Mouse (Mus musculus) midbrain, embryonic 11.5 days (tissue): ENCODE data around the gene Kcnj6. TPM values are rescaled to one million over a fixed set of nuclear protein-coding genes. Genes with fewer than 3 reads are reported as not detected.

Source experiments
- ATAC-seq: fragments of 200-750 bp; cut with Nextera tagmentation; 2 replicates; pipeline ENCODE4 v1.8.0; 2017; ENCODE audit warnings: moderate TSS enrichment, moderate library complexity; ENCODE audit not compliant: low FRiP score
- DNase-seq: peaks from one replicate; pipeline ENCODE4 v3.0.0; 2015; ENCODE audit warnings: low spot score; ENCODE audit errors: missing footprints
- H3K27ac ChIP-seq: fragments of 300-500 bp; sonication (generic); 2 replicates; pipeline ENCODE4 v1.5.1; 2014; ENCODE audit warnings: low read depth, low read length
- H3K27me3 ChIP-seq: fragments of 300-500 bp; sonication (generic); 2 replicates; pipeline ENCODE4 v1.6.1; 2014; ENCODE audit warnings: mild to moderate bottlenecking, low read length, moderate library complexity, mixed read lengths; ENCODE audit not compliant: control insufficient read depth, insufficient read depth
- H3K36me3 ChIP-seq: fragments of 300-500 bp; sonication (generic); 2 replicates; pipeline ENCODE4 v1.6.1; 2014; ENCODE audit warnings: mild to moderate bottlenecking, low read length, moderate library complexity, mixed read lengths; ENCODE audit not compliant: control insufficient read depth, insufficient read depth
- H3K4me1 ChIP-seq: fragments of 300-500 bp; sonication (generic); 2 replicates; pipeline ENCODE4 v1.6.1; 2014; ENCODE audit warnings: low read length; ENCODE audit not compliant: control insufficient read depth, insufficient read depth
- H3K4me2 ChIP-seq: fragments of 300-500 bp; sonication (generic); 2 replicates; pipeline ENCODE4 v1.6.1; 2014; ENCODE audit warnings: mild to moderate bottlenecking, moderate library complexity
- H3K4me3 ChIP-seq: fragments of 300-500 bp; sonication (generic); 2 replicates; pipeline ENCODE4 v1.5.1; 2014; ENCODE audit warnings: low read depth, low read length
- H3K9ac ChIP-seq: fragments of 300-500 bp; sonication (generic); 2 replicates; pipeline ENCODE4 v1.6.1; 2014; ENCODE audit warnings: low read length
- H3K9me3 ChIP-seq: fragments of 300-500 bp; sonication (generic); 2 replicates; pipeline ENCODE4 v1.6.1; 2016; ENCODE audit warnings: low read length; ENCODE audit not compliant: control insufficient read depth
- WGBS: fragments of 180-500 bp; shearing (Covaris S2); extraction: QIAGEN DNeasy Blood & Tissue Kit; methylation state at CpG from one replicate; pipeline ENCODE4 v1.1.7; 2014; 5-methylcytosine and 5-hydroxymethylcytosine counted together
- polyA plus RNA-seq: library from polyadenylated mRNA; unstranded; fragments of >200 nt; fragmentation: Nextera tagmentation; extraction: Ambion mirVana; gene quantifications from 2 replicates; pipeline ENCODE4 v1.2.1, GENCODE M21; 2014

Gene Kcnj6
- polyA plus RNA-seq, 1 experiment from 2014 or later: 0.15 TPM

DNA sequence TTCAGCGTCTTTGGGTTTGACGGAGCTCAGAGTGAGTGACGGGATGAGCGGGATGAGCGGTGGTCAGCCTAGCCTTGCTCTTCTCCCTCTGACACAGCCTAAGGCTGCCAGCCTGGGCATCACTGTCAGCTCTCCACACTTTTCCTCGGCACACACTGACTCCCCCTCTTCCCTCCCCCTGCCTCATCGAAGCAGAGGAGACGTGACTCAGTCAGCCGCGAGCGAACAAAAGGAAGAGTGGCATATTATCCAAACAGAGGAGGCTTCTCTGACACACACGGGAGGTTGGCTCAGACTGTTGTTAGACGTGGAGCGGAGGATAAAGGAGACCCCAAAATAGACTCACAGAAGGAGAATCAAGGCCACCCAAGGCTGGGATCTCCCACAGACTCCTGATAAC lies 147.1 kb downstream of the Kcnj6 start:
- WGBS: 46% methylated on average over 14 of the region's 14 CpGs
- Histone ChIP-seq H3K27ac (no peak overlapping the region), H3K9me3 (no peaks in the 10 kb centered on the region), H3K4me2 (no peak overlapping the region), H3K36me3 (no peaks in the 10 kb centered on the region), H3K4me1 (no peaks in the 10 kb centered on the region), H3K9ac (no peak overlapping the region), H3K27me3 (no peaks in the 10 kb centered on the region), H3K4me3 (no peak overlapping the region)
- ATAC-seq: no peak
- peak; percentile 72 for DNase-seq

DNA sequence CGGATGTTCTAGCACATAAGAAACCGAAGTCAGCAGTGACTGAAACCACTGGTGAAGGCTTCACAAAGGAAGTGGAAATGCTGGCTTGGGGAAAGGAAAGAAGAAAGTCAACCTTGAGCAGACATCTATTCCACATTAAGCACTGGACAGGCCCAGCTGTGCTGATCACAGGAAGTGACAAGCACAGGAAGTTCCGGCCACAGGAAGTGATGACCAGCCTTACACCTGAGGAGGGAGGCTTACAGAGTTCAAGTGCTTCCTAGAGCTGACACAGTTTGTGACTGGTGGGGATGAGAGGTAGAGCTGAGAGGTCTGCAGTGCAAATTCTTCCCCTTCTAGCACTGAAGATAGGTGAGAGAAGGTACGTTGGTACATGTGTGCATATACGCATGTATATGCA lies 151.5 kb downstream of the Kcnj6 start:
- Histone ChIP-seq H3K4me2 (no peak overlapping the region), H3K9me3 (no peaks in the 10 kb centered on the region), H3K4me3 (no peak overlapping the region), H3K4me1 (no peaks in the 10 kb centered on the region), H3K27me3 (no peaks in the 10 kb centered on the region), H3K36me3 (no peaks in the 10 kb centered on the region), H3K9ac (no peak overlapping the region), H3K27ac (no peak overlapping the region)
- WGBS: 92% methylated on average over 5 of the region's 5 CpGs
- DNase-seq (peak; percentile 17), ATAC-seq (no peak)

DNA sequence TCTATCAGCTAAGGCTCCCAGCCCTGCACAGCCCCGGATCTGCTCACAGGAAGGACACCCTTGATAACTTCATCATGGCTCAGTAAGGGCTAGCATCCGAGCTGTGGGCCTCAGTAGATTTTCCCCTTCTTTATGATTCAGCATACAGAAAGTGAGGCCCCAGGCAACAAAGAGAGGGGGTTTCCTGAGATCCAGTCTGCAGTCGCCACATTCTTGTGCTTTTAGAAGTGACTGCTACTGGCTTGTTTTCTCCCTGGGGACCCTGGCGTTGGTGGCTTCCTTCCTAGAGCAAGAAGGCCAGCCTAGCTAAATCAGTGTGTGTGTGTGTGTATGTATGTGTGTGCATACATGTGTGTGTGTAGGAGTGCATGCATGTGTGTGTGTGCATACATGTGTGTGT lies 152.7 kb downstream of the Kcnj6 start:
- WGBS: 69% methylated on average over 4 of the region's 4 CpGs
- H3K4me1 ChIP-seq: no peaks in the 10 kb centered on the region
- no peak for ATAC-seq
- no peak overlapping the region for H3K27ac ChIP-seq
- no peaks in the 10 kb centered on the region for H3K9me3 ChIP-seq
- H3K36me3 ChIP-seq: no peaks in the 10 kb centered on the region
- DNase-seq: peak; percentile 23
- no peak overlapping the region for H3K9ac ChIP-seq
- no peaks in the 10 kb centered on the region for H3K27me3 ChIP-seq
- H3K4me2 ChIP-seq: no peak overlapping the region
- H3K4me3 ChIP-seq: no peak overlapping the region

DNA sequence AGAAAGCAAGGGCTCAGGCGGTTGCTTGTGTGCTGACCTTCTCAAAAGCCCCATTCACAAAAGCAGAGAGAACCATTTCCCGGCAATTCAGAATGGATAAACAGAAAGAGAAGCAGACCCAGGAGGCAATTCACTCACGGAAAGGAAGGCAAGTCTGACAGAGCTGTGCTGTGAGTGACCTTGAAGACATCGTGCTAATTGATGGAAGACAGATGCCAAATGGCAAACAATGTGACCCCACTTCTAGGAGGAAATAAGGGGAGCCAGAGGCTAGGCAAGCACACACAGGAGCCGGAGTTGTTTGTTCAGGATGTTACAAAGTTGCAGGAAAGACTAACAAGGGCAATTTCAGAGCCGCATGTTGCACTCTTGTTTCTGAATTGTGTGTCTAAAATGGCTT lies 158.1 kb downstream of the Kcnj6 start:
- Histone ChIP-seq H3K4me1 (no peaks in the 10 kb centered on the region), H3K4me3 (no peak overlapping the region), H3K9me3 (no peaks in the 10 kb centered on the region), H3K9ac (no peak overlapping the region), H3K36me3 (no peaks in the 10 kb centered on the region), H3K27ac (no peak overlapping the region), H3K4me2 (no peak overlapping the region), H3K27me3 (no peaks in the 10 kb centered on the region)
- DNase-seq (peak; percentile 45), ATAC-seq (no peak)
- 64% methylated on average over 6 of the region's 6 CpGs for WGBS

DNA sequence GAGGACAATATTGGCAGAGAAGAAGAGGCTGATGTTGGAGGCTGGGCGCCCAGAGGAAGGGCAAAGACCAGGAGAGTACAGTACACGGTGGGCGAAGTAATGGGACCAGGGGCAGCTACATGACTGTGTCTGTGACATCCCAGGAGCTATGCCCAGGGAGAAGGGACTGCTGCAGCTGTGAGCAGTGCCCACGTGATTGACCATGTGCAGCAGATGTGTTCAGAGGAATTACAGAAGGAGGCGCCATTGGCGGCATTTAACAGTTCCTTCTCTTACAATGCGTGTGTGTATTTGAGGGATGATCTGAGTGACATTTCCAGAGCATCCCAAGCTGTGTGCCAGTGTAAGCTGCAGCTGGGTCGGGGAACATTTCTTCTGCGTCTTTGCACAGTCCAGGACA lies 159.6 kb downstream of the Kcnj6 start:
- H3K4me3 ChIP-seq: no peak overlapping the region
- 78% methylated on average over 9 of the region's 9 CpGs for WGBS
- ATAC-seq: no peak

DNA sequence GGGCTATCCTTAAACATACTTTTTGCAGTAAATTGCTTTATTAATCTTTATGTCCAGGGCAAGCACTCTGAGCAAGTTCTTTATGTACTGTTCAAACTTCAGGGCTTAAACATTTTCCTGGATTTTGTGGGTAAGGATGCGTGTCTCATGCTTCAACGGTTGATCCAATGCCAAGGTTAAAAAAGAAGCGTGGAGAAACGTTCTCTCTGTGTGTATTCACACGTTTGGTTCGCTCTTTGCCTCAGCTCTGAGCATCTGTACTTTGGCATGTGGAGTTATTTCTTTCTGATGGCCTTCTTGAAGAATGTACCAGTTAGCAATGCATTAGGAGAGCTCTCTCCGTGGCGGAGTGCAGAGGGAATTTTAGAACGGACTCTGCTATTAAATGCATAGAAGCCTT lies 163.0 kb downstream of the Kcnj6 start:
- Histone ChIP-seq H3K27ac (no peak overlapping the region), H3K9ac (no peak overlapping the region), H3K36me3 (no peaks in the 10 kb centered on the region), H3K4me1 (no peaks in the 10 kb centered on the region), H3K4me3 (no peak overlapping the region), H3K4me2 (no peak overlapping the region), H3K9me3 (no peaks in the 10 kb centered on the region), H3K27me3 (no peaks in the 10 kb centered on the region)
- 85% methylated on average over 9 of the region's 9 CpGs for WGBS
- ATAC-seq: no peak
- DNase-seq: no peak

More for the DNA sequence above, 159.6 kb downstream of the Kcnj6 start:
- Histone ChIP-seq H3K9ac (no peak overlapping the region), H3K9me3 (no peaks in the 10 kb centered on the region), H3K4me1 (no peaks in the 10 kb centered on the region), H3K27me3 (no peaks in the 10 kb centered on the region), H3K4me2 (no peak overlapping the region), H3K27ac (no peak overlapping the region), H3K36me3 (no peaks in the 10 kb centered on the region)
- peak; percentile 28 for DNase-seq

DNA sequence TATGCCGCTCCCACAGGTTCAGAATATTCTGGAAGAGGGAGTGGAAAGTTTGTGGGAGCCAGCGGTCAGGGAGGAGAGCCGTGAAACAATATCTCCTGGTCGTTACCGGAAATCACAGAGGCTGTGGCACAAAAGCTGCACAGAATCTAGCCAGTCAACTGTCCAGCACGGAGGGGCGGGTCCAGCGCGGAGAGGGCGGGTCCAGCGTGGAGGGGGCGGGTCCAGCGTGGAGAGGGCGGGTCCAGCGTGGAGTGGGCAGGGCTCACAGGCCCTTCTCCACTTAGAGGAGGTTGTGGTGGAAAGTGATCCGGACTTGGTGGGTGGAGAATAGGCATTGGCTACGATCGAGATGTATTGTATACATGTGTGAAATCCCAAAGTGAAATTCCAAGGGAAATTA lies 169.3 kb downstream of the Kcnj6 start:
- Histone ChIP-seq H3K9ac (no peak overlapping the region), H3K9me3 (no peaks in the 10 kb centered on the region), H3K36me3 (no peaks in the 10 kb centered on the region), H3K27ac (no peak overlapping the region), H3K27me3 (no peaks in the 10 kb centered on the region), H3K4me1 (no peaks in the 10 kb centered on the region), H3K4me3 (no peak overlapping the region), H3K4me2 (no peak overlapping the region)
- ATAC-seq (no peak), DNase-seq (no peak)
- WGBS: 87% methylated on average over 18 of the region's 18 CpGs

DNA sequence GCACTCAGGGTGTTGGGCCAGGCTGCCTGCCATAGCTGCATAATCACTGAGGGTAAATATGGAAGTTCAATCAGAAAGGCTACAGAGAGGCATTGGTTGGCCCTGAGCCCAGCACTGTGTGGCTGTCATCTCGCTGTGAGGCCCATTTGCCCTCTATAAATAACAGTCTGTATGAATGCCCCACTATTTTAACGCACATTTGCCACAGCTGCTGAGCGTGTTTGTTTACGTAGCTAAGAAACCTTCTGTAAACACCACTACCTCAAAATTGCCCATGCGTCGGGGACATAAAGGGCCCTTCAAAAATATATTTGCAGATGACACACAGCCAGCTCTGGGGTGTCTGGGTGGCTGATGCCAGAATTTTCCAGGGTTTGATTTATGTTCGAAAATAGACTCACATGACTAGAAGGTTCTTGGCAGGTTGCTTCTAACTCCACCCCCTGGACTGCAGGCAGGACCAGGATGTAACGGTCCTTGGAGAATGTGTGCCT lies 170.4 kb downstream of the Kcnj6 start:
- 89% methylated on average over 8 of the region's 8 CpGs for WGBS
- Histone ChIP-seq H3K4me1 (no peaks in the 10 kb centered on the region), H3K36me3 (no peaks in the 10 kb centered on the region), H3K4me3 (no peak overlapping the region), H3K4me2 (no peak overlapping the region), H3K9me3 (no peaks in the 10 kb centered on the region), H3K9ac (no peak overlapping the region), H3K27me3 (no peaks in the 10 kb centered on the region), H3K27ac (no peak overlapping the region)
- DNase-seq (no peak), ATAC-seq (no peak)

DNA sequence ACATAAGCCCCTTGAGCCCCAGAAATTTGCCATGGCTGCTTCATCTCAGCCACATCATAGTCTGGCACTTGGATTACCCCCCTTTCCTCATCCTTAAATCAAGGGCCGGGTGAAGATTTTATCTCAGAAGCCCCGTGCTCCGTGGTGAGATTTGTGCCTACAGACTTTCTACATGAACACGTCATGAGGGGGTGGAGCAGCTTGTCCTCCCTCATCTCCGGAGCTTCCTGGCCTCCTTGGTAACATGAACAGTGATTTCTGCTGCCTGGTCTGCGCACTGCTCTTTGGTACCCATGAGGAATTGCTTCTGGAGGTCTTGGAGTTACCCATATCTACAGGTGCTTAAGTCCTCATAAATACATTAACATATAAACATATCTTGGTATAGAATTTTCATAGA lies 172.2 kb downstream of the Kcnj6 start:
- ATAC-seq: no peak

DNA sequence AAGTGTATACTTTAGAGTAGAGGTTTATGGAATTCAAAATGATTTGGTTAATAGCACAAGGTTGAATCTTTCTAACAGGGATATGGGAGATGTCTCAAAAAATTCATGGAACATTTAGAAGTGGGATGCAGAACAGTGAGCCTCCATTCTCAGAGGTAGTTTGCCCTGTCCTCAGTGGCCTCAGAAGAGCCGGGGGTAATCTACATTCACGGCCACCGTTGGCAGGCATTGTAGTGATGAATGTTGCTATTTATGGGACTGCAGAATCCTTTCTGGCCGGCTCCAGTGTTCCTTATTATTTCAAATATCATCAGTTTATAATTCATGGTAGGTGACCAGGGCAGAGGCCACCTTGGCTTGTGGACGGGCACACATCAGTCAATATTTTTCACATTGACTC lies 174.9 kb downstream of the Kcnj6 start:
- H3K27me3 ChIP-seq: no peaks in the 10 kb centered on the region
- 78% methylated on average over 5 of the region's 5 CpGs for WGBS
- no peaks in the 10 kb centered on the region for H3K9me3 ChIP-seq
- H3K9ac ChIP-seq: no peak overlapping the region
- no peaks in the 10 kb centered on the region for H3K4me1 ChIP-seq
- no peak overlapping the region for H3K27ac ChIP-seq
- H3K4me2 ChIP-seq: no peak overlapping the region
- DNase-seq (no peak), ATAC-seq (no peak)
- H3K4me3 ChIP-seq: no peak overlapping the region
- no peaks in the 10 kb centered on the region for H3K36me3 ChIP-seq

More for the DNA sequence above, 172.2 kb downstream of the Kcnj6 start:
- no peak for DNase-seq
- no peak overlapping the region for H3K9ac ChIP-seq
- H3K4me1 ChIP-seq: no peaks in the 10 kb centered on the region
- no peak overlapping the region for H3K27ac ChIP-seq
- no peak overlapping the region for H3K4me3 ChIP-seq
- WGBS: 90% methylated on average over 6 of the region's 6 CpGs
- H3K4me2 ChIP-seq: no peak overlapping the region
- no peaks in the 10 kb centered on the region for H3K9me3 ChIP-seq
- H3K36me3 ChIP-seq: no peaks in the 10 kb centered on the region
- no peaks in the 10 kb centered on the region for H3K27me3 ChIP-seq
